Comparison of ENCODE assay signal across 11 mouse cellular contexts in genomic region chr9:72653533-72653932, GRCm38 (mm10). TPM values are rescaled to one million over a fixed set of nuclear protein-coding genes. Genes with fewer than 3 reads are reported as not detected.
A peak's percentile ranks its signal among the peaks of the same experiment; 100 is the strongest.
DNase-seq lines count a peak whose midpoint lies in the region; ATAC-seq and TF ChIP-seq lines count a peak whose summit lies in the region.
"Had no signal": no experiment of that assay in that cellular context is flagged by ENCODE, and none has a peak within 500 bp of the region (broad histone marks: within the 10 kb centered on the region; RNA-seq: fewer than 3 reads in every experiment).

No protein-coding gene starts in this region.

- intact Hi-C loops in gastrocnemius, adult 2 months (cut with DNase I), result no loop called here

- peak; percentile 53 for DNase-seq in gastrocnemius, adult 2 months
- DNase-seq in gastrocnemius, adult 8-10 months (ENCODE audit: low spot score in 2 of 2), result no peak
- DNase-seq in midbrain, embryonic 10.5 days (ENCODE audit: low spot score), result no peak
- DNase-seq: cerebellum, adult 9-11 months; left cerebral cortex, postnatal 4 days had no signal

- 67% methylated on average over 4 of the region's 4 CpGs for WGBS in midbrain, embryonic 10.5 days
- 54% methylated on average over 4 of the region's 4 CpGs for WGBS in midbrain, embryonic 15.5 days
- 47% methylated on average over 4 of the region's 4 CpGs for WGBS in heart, embryonic 16.5 days
- WGBS in stomach, embryonic 15.5 days, result 34% methylated on average over 4 of the region's 4 CpGs

- H3K9me3 ChIP-seq in midbrain, embryonic 10.5 days (replicated peaks), result no peaks in the 10 kb centered on the region
- H3K9me3 ChIP-seq in midbrain, embryonic 15.5 days, result no peaks in the 10 kb centered on the region
- H3K9me3 ChIP-seq in heart, embryonic 16.5 days (replicated peaks; ENCODE audit: control insufficient read depth, low read length), result no peaks in the 10 kb centered on the region
- H3K9me3 ChIP-seq in stomach, embryonic 15.5 days, result no peaks in the 10 kb centered on the region

- no peak overlapping the region for H3K9ac ChIP-seq in midbrain, embryonic 15.5 days
- peak overlapping the region; percentile 7; the same call in 1 of the 2 replicates for H3K9ac ChIP-seq in heart, embryonic 16.5 days (ENCODE audit: low read length)
- H3K9ac ChIP-seq in stomach, embryonic 15.5 days, result no peak overlapping the region

- peak overlapping the region; percentile 90 for H3K27ac ChIP-seq in gastrocnemius, adult 2 months
- peak overlapping the region; percentile 75 for H3K27ac ChIP-seq in midbrain, embryonic 10.5 days (replicated peaks)
- H3K27ac ChIP-seq in midbrain, embryonic 15.5 days, result no peak overlapping the region
- H3K27ac ChIP-seq in heart, embryonic 16.5 days (ENCODE audit: low read length), result peak overlapping the region; percentile 74
- peak overlapping the region; percentile 85 for H3K27ac ChIP-seq in stomach, embryonic 15.5 days

- no peaks in the 10 kb centered on the region for H3K27me3 ChIP-seq in midbrain, embryonic 10.5 days (ENCODE audit: low read depth, poor library complexity, severe bottlenecking)
- H3K27me3 ChIP-seq in midbrain, embryonic 15.5 days (replicated peaks), result no peaks in the 10 kb centered on the region
- H3K27me3 ChIP-seq in heart, embryonic 16.5 days (ENCODE audit: control insufficient read depth, insufficient read depth, low read length), result no peaks in the 10 kb centered on the region
- no peaks in the 10 kb centered on the region for H3K27me3 ChIP-seq in stomach, embryonic 15.5 days (replicated peaks)

- TF ChIP-seq CTCF in gastrocnemius, adult 2 months (IDR thresholded peaks at IDR 0.05), result no peak

- peaks cover 50% of the 10 kb centered on the region for H3K4me1 ChIP-seq in midbrain, embryonic 10.5 days
- H3K4me1 ChIP-seq in midbrain, embryonic 15.5 days, result no peaks in the 10 kb centered on the region
- peaks cover 36% of the 10 kb centered on the region for H3K4me1 ChIP-seq in heart, embryonic 16.5 days (ENCODE audit: control insufficient read depth, insufficient read depth, low read length)
- peaks cover 7% of the 10 kb centered on the region; the same call in 1 of the 2 replicates for H3K4me1 ChIP-seq in stomach, embryonic 15.5 days

- no peaks in the 10 kb centered on the region for H3K36me3 ChIP-seq in midbrain, embryonic 10.5 days
- no peaks in the 10 kb centered on the region for H3K36me3 ChIP-seq in midbrain, embryonic 15.5 days (replicated peaks)
- H3K36me3 ChIP-seq in heart, embryonic 16.5 days (ENCODE audit: control insufficient read depth, insufficient read depth), result no peaks in the 10 kb centered on the region
- H3K36me3 ChIP-seq in stomach, embryonic 15.5 days, result no peaks in the 10 kb centered on the region

- H3K4me3 ChIP-seq in gastrocnemius, adult 2 months, result peak overlapping the region; percentile 61
- H3K4me3 ChIP-seq in midbrain, embryonic 10.5 days, result no peak overlapping the region
- no peak overlapping the region for H3K4me3 ChIP-seq in midbrain, embryonic 15.5 days
- H3K4me3 ChIP-seq in heart, embryonic 16.5 days (ENCODE audit: low read length), result no peak overlapping the region
- H3K4me3 ChIP-seq in stomach, embryonic 15.5 days (replicated peaks), result no peak overlapping the region

- H3K4me2 ChIP-seq in midbrain, embryonic 15.5 days, result no peak overlapping the region
- peak overlapping the region; percentile 55 for H3K4me2 ChIP-seq in heart, embryonic 16.5 days (ENCODE audit: low read depth, low read length)
- H3K4me2 ChIP-seq in stomach, embryonic 15.5 days, result peak overlapping the region; percentile 37

- ATAC-seq in midbrain, embryonic 15.5 days (replicated peaks), result no peak
- ATAC-seq in heart, embryonic 16.5 days (replicated peaks; ENCODE audit: extremely low read depth, insufficient read depth, low FRiP score), result no peak
- ATAC-seq in stomach, embryonic 15.5 days (ENCODE audit: insufficient read depth, low FRiP score, low read depth), result no peak
- ATAC-seq in activated CD4-positive, CD25-positive, alpha-beta regulatory T cell, adult 4 months, result no peak
- ATAC-seq in granulocyte monocyte progenitor cell, adult 5-6 weeks (replicated peaks; ENCODE audit: poor library complexity, severe bottlenecking), result no peak
- ATAC-seq: CD4-positive, CD25-positive, alpha-beta regulatory T cell, adult 4 months had no signal

RNA-seq across cellular contexts. Expression of gene Nedd4, which starts 8.6 kb away (rescaled TPM):
- 100 to 1,000 TPM; 273 to 325 TPM for total RNA-seq in gastrocnemius, adult 2 months (2021)
- 100 to 1,000 TPM; 286 to 317 (median 309) TPM for total RNA-seq in gastrocnemius, adult 8-10 months (2022)
- 605 and 682 TPM in 2 replicates for polyA plus RNA-seq in midbrain, embryonic 10.5 days (2016; fragmentation: Nextera tagmentation; extraction: Ambion mirVana)
- 436 and 451 TPM in 2 replicates for polyA plus RNA-seq in midbrain, embryonic 15.5 days (2015; fragmentation: Nextera tagmentation; extraction: Ambion mirVana)
- polyA plus RNA-seq in heart, embryonic 16.5 days (2015; fragmentation: Nextera tagmentation; extraction: Ambion mirVana), result 428 and 482 TPM in 2 replicates
- 502 and 542 TPM in 2 replicates for polyA plus RNA-seq in stomach, embryonic 15.5 days (2015; fragmentation: Nextera tagmentation; extraction: Ambion mirVana)
- polyA plus RNA-seq in activated CD4-positive, CD25-positive, alpha-beta regulatory T cell, adult 4 months (2017; shearing (Covaris generic)), result 1 to 10 TPM; 1.2 to 1.3 TPM
- 118 and 129 TPM in 2 replicates for total RNA-seq in granulocyte monocyte progenitor cell, adult 5-6 weeks (2014; fragmentation: Nextera tagmentation)
- 154 and 167 TPM in 2 replicates for total RNA-seq in granulocyte monocyte progenitor cell, adult 5-6 weeks (2017)

Comparison
In these comparisons a context has a peak if more than half of its experiments do, and no peak if none do; other contexts are left out.
1. RNA of gene Nedd4, which starts 8.6 kb away (polyA plus RNA-seq): 605 to 682 TPM in midbrain, embryonic 10.5 days, 502 to 542 TPM in stomach, embryonic 15.5 days, 436 to 451 TPM in midbrain, embryonic 15.5 days and 428 to 482 TPM in heart, embryonic 16.5 days; 1.2 to 1.3 TPM in activated CD4-positive, CD25-positive, alpha-beta regulatory T cell, adult 4 months; every median in the first group is over 100 times any median in the second.